Mouse (Mus musculus) forebrain, embryonic 10.5 days (tissue): ENCODE results near the gene Plekhf1. TPM values are rescaled to one million over a fixed set of nuclear protein-coding genes. Genes with fewer than 3 reads are reported as not detected.

ENCODE experiments used
- DNase-seq: peaks from one replicate; pipeline ENCODE4 v3.0.0-alpha.2; 2017; ENCODE audit warnings: low spot score; ENCODE audit errors: extremely low spot score
- H3K27ac ChIP-seq: fragments of 300-500 bp; sonication (generic); 2 replicates; pipeline ENCODE4 v1.5.1; 2016; ENCODE audit warnings: mild to moderate bottlenecking
- H3K27me3 ChIP-seq: fragments of 300-500 bp; sonication (generic); 2 replicates; pipeline ENCODE4 v1.6.1; 2016; ENCODE audit warnings: mild to moderate bottlenecking; ENCODE audit not compliant: poor library complexity, severe bottlenecking
- H3K36me3 ChIP-seq: fragments of 300-500 bp; sonication (generic); replicated peaks from 2 replicates; pipeline ENCODE4 v1.6.1; 2016; ENCODE audit warnings: mild to moderate bottlenecking, moderate library complexity
- H3K4me1 ChIP-seq: fragments of 300-500 bp; sonication (generic); 2 replicates; pipeline ENCODE4 v1.6.1; 2016
- H3K4me3 ChIP-seq: fragments of 300-500 bp; sonication (generic); 2 replicates; pipeline ENCODE4 v1.5.1; 2016; ENCODE audit warnings: mild to moderate bottlenecking, moderate library complexity
- H3K9me3 ChIP-seq: fragments of 300-500 bp; sonication (generic); 2 replicates; pipeline ENCODE4 v1.6.1; 2016; ENCODE audit warnings: mild to moderate bottlenecking, moderate library complexity
- WGBS: fragments of 180-500 bp; shearing (Covaris S2); methylation state at CpG from one replicate; pipeline ENCODE4 v1.1.7; 2016; 5-methylcytosine and 5-hydroxymethylcytosine counted together
- polyA plus RNA-seq: library from polyadenylated mRNA; unstranded; fragments of >200 nt; fragmentation: Nextera tagmentation; extraction: Ambion mirVana; gene quantifications from 2 replicates; pipeline ENCODE4 v1.2.1, GENCODE M21; 2016

Plekhf1 gene
- polyA plus RNA-seq, 1 experiment from 2014 or later, result 2.6 TPM

- 51% methylated on average over 11 of the region's 11 CpGs for WGBS
Measured at GRCm38 (mm10) chr7:38236400-38237105, 8.7 kb upstream of the Plekhf1 start.

DNA sequence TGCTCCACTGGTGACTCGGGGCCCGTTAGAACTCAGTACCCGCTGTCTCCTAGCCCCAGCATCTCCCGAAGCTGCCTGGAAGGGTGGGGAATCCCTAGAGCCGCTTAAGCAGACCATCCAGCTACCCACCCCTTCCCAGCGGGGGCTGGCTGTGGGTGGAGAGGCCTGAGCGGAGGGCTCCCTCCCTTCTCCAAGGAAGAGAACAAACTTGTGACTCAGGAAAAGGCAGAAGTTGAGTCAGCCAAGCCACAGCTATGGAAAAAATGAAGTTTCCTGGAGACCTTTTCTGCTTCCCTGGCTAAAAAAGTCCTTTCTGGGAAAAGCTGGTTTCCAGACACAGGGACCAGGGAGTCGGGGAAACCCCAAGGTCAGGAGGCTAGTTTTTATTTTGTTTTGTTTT, 2.5 kb upstream of the Plekhf1 start:
- Histone ChIP-seq H3K4me3 (no peak overlapping the region), H3K4me1 (peaks cover 22% of the 10 kb centered on the region), H3K27me3 (peaks cover 25% of the 10 kb centered on the region), H3K9me3 (no peaks in the 10 kb centered on the region; the same call in 1 of the 2 replicates), H3K36me3 (no peaks in the 10 kb centered on the region), H3K27ac (no peak overlapping the region)
- no peak for DNase-seq
- 22% methylated on average over 8 of the region's 8 CpGs for WGBS

More at GRCm38 (mm10) chr7:38236400-38237105, 8.7 kb upstream of the Plekhf1 start:
- no peak overlapping the region for H3K27ac ChIP-seq
- H3K4me1 ChIP-seq, result no peaks in the 10 kb centered on the region
- DNase-seq, result no peak
- H3K9me3 ChIP-seq, result no peaks in the 10 kb centered on the region
- H3K4me3 ChIP-seq, result no peak overlapping the region
- H3K27me3 ChIP-seq, result no peaks in the 10 kb centered on the region
- no peaks in the 10 kb centered on the region for H3K36me3 ChIP-seq

GRCm38 (mm10) chr7:38228329-38228728, 513 bp upstream of the Plekhf1 start:
- WGBS, result 20% methylated on average over 8 of the region's 8 CpGs
- H3K9me3 ChIP-seq, result no peaks in the 10 kb centered on the region; the same call in 1 of the 2 replicates
- H3K4me3 ChIP-seq, result peak overlapping the region; percentile 69
- H3K27me3 ChIP-seq, result peaks cover 25% of the 10 kb centered on the region
- no peaks in the 10 kb centered on the region for H3K36me3 ChIP-seq
- no peak for DNase-seq
- H3K4me1 ChIP-seq, result peaks cover 25% of the 10 kb centered on the region
- peak overlapping the region; percentile 70 for H3K27ac ChIP-seq

DNA sequence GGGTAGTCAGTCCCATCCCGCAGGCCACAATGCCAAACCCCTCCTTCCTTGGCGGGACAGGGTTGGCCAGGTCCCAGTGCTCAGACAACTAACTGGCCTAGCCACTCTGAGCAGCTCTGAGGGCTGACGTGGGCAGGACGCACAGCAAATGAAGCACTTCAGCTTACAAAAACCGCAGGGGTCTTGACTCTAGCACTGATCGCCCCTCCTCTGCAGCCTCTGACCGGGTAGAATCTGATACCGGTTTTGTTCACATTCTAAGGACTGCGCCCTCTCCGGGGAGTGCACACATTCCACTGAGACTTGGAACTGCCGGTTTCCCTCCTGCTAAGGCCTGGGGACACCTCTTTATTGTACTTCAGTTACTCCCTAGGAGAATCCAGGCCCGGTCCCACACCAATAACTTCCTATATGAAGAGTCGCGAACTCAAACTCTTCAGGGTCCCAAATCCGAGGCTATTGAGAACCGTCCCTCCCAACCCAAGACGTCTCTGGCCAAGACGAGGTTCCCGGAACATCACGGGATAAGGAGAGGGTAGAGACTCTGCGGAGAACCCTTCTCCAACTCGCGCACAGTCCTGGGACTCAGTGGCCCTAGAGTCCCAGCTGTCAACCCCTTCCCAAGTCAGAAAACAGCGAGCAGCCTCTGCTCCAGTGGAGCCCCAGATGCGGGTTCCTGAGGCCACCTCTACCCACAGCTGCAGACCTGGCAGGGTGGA, 476 bp downstream of the Plekhf1 start:
- Histone ChIP-seq H3K36me3 (no peaks in the 10 kb centered on the region), H3K9me3 (no peaks in the 10 kb centered on the region; the same call in 1 of the 2 replicates), H3K27ac (peak overlapping the region; percentile 70), H3K4me3 (peak overlapping the region; percentile 69), H3K4me1 (peaks cover 25% of the 10 kb centered on the region), H3K27me3 (peaks cover 25% of the 10 kb centered on the region)
- WGBS, result 0% methylated on average over 25 of the region's 25 CpGs
- DNase-seq, result peak; percentile 68

- 0 out of 2 replicates have a peak overlapping the region, but pooled peaks have one; percentile 69 for H3K4me3 ChIP-seq
- 80% methylated on average over 2 of the region's 2 CpGs for WGBS
Measured at GRCm38 (mm10) chr7:38226226-38226625, 1.6 kb downstream of the Plekhf1 start.

DNA sequence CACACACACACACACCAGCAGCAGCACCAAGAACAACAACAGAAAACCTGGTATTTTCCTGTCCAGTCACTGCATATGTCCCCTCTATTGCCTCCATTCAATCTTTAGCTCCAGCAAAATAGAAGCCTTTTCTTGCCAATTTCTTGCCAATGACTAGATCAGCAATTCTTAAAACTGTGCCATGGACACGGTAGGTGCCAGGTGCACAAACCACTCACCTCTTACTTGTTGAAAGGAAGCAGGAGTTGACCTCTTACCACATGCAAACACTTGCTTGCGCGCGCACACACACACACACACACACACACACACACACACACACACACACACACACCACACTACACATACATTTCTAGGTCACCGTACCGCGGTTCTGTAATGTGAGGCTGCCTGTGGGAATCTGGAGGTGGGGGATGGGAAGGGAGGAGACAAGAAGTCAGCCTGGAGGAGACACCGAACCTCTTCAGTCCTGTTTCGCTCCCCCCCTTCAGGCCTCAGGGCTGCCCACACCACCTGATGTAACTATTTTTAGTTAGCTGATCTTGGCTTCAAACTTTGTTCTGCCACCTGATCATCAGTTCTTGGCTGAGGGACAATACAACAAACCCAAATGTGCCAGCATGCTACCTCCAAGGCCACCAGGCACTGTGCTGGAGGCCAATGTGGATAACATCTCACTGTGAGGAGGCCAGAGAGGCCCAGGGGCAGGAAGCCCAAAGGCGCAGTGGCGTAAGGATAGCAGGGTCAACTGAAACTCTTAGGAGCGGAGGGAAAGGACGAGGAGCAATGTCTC, 3.0 kb downstream of the Plekhf1 start:
- H3K4me1 ChIP-seq, result peaks cover 25% of the 10 kb centered on the region
- H3K27ac ChIP-seq, result no peak overlapping the region
- 88% methylated on average over 13 of the region's 13 CpGs for WGBS
- H3K4me3 ChIP-seq, result no peak overlapping the region
- peaks cover 16% of the 10 kb centered on the region for H3K27me3 ChIP-seq
- DNase-seq, result no peak
- no peaks in the 10 kb centered on the region; the same call in 1 of the 2 replicates for H3K9me3 ChIP-seq
- H3K36me3 ChIP-seq, result peaks cover 14% of the 10 kb centered on the region

More at GRCm38 (mm10) chr7:38226226-38226625, 1.6 kb downstream of the Plekhf1 start:
- no peaks in the 10 kb centered on the region; the same call in 1 of the 2 replicates for H3K9me3 ChIP-seq
- no peak overlapping the region for H3K27ac ChIP-seq
- H3K27me3 ChIP-seq, result peaks cover 25% of the 10 kb centered on the region
- DNase-seq, result no peak
- peaks cover 25% of the 10 kb centered on the region for H3K4me1 ChIP-seq
- peaks cover 7% of the 10 kb centered on the region for H3K36me3 ChIP-seq

DNA sequence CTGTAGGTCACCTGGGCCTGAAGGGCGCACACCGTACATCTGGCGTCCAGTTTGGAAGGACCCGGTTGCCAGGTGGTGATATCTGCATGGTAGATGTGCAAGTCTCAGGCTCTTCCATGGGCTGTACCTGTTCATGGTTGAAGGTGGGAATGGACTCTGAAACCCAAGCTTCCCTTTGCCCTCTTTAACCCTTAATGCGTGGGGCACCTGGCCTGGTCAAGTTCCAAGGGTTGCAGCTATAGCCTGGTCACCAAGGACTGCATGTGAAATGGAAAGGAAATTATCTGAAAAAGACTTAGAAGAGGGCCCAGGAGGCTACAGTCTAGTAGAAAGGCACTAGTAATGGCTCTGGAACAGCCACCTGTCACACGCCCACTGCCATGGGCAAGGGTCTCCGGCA, 7.0 kb downstream of the Plekhf1 start:
- 98% methylated on average over 7 of the region's 7 CpGs for WGBS
- Histone ChIP-seq H3K4me3 (no peak overlapping the region), H3K36me3 (peaks cover 14% of the 10 kb centered on the region), H3K27me3 (no peaks in the 10 kb centered on the region), H3K9me3 (no peaks in the 10 kb centered on the region), H3K4me1 (0 out of 2 replicates have a peak, but pooled peaks cover 3% of the 10 kb centered on the region), H3K27ac (no peak overlapping the region)
- DNase-seq, result no peak

GRCm38 (mm10) chr7:38219526-38219925, 8.3 kb downstream of the Plekhf1 start:
- 84% methylated on average over 4 of the region's 4 CpGs for WGBS
- no peak for DNase-seq
- Histone ChIP-seq H3K4me1 (no peaks in the 10 kb centered on the region), H3K9me3 (no peaks in the 10 kb centered on the region), H3K4me3 (no peak overlapping the region), H3K27ac (no peak overlapping the region), H3K27me3 (no peaks in the 10 kb centered on the region), H3K36me3 (peaks cover 14% of the 10 kb centered on the region)

GRCm38 (mm10) chr7:38218631-38219367, 9.0 kb downstream of the Plekhf1 start:
- H3K9me3 ChIP-seq, result no peaks in the 10 kb centered on the region
- H3K4me3 ChIP-seq, result no peak overlapping the region
- no peak for DNase-seq
- WGBS, result 84% methylated on average over 8 of the region's 8 CpGs
- H3K4me1 ChIP-seq, result no peaks in the 10 kb centered on the region
- no peak overlapping the region for H3K27ac ChIP-seq
- no peaks in the 10 kb centered on the region for H3K27me3 ChIP-seq
- peaks cover 14% of the 10 kb centered on the region for H3K36me3 ChIP-seq

GRCm38 (mm10) chr7:38217417-38218171, 10.2 kb downstream of the Plekhf1 start:
- no peaks in the 10 kb centered on the region for H3K4me1 ChIP-seq
- H3K4me3 ChIP-seq, result no peak overlapping the region
- 62% methylated on average over 5 of the region's 5 CpGs for WGBS
- H3K27ac ChIP-seq, result no peak overlapping the region
- peaks cover 14% of the 10 kb centered on the region for H3K36me3 ChIP-seq
- H3K27me3 ChIP-seq, result no peaks in the 10 kb centered on the region
- no peaks in the 10 kb centered on the region for H3K9me3 ChIP-seq
- DNase-seq, result no peak

DNA sequence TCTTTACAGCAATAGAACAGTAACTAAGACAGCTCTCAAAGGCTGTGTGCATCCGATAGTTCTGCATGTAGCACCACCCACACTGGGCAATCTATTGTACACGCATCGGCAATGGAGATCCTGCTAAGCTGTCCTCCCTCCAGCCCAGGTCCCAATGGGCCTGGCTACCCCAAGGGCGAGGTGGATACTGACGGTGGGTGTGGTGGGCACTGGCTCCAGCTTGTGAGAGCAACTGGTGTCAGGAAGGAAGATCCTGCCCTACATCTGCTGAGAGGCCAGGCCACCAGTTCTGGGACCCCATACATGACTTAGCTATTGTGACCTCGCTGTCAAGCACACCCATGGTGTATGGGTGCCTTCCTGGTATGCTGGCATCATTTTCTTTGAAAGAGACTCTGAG, 12.1 kb downstream of the Plekhf1 start:
- Histone ChIP-seq H3K27me3 (no peaks in the 10 kb centered on the region), H3K4me3 (no peak overlapping the region), H3K27ac (no peak overlapping the region), H3K36me3 (peaks cover 2% of the 10 kb centered on the region), H3K4me1 (no peaks in the 10 kb centered on the region), H3K9me3 (no peaks in the 10 kb centered on the region)
- WGBS, result 90% methylated on average over 6 of the region's 6 CpGs
- DNase-seq, result no peak
